Mouse (Mus musculus): Measurements from ENCODE around the gene Coq10a. TPM values are rescaled to one million over a fixed set of nuclear protein-coding genes. Genes with fewer than 3 reads are reported as not detected.

The Coq10a gene
- total and polyA plus RNA-seq, 3 experiments = 332 to 391 (median 356) TPM

- Histone ChIP-seq H3K9ac (ENCODE audit: low read depth, low read length) (no peak overlapping the region), H3K4me1 (ENCODE audit: control insufficient read depth, insufficient read depth, low read length) (peaks cover 8% of the 10 kb centered on the region), H3K4me3 (no peak overlapping the region), H3K27me3 (ENCODE audit: control insufficient read depth, insufficient read depth, low read length) (no peaks in the 10 kb centered on the region), H3K27ac (no peak overlapping the region), H3K79me2 (replicated peaks; ENCODE audit: control insufficient read depth, insufficient read depth, low read length) (no peaks in the 10 kb centered on the region), H3K36me3 (ENCODE audit: control insufficient read depth, insufficient read depth, low read length) (peaks cover 8% of the 10 kb centered on the region)
- 63% methylated on average over 4 of the region's 4 CpGs for WGBS
- TF ChIP-seq EP300 (IDR thresholded peaks at IDR 0.05; ENCODE audit: insufficient read depth, low read depth, low read length) = no peak
- TF ChIP-seq CTCF (IDR thresholded peaks at IDR 0.05) = no peak
- DNase-seq = no peak
- intact Hi-C loops (cut with DNase I) = no loop called here
These were observed 1.8 kb upstream of the Coq10a start for GRCm38 (mm10) chr10:128370601-128371000.

GRCm38 (mm10) chr10:128370021-128370420 is 1.2 kb upstream of the Coq10a start:
- peak overlapping the region; percentile 98 for H3K27ac ChIP-seq
- no peaks in the 10 kb centered on the region for H3K79me2 ChIP-seq (replicated peaks; ENCODE audit: control insufficient read depth, insufficient read depth, low read length)
- H3K4me3 ChIP-seq = no peak overlapping the region
- intact Hi-C loops (cut with DNase I) = no loop called here
- H3K27me3 ChIP-seq (ENCODE audit: control insufficient read depth, insufficient read depth, low read length) = no peaks in the 10 kb centered on the region
- peaks cover 8% of the 10 kb centered on the region for H3K36me3 ChIP-seq (ENCODE audit: control insufficient read depth, insufficient read depth, low read length)
- peaks cover 8% of the 10 kb centered on the region for H3K4me1 ChIP-seq (ENCODE audit: control insufficient read depth, insufficient read depth, low read length)
- TF ChIP-seq EP300 (IDR thresholded peaks at IDR 0.05; ENCODE audit: insufficient read depth, low read depth, low read length) (no peak), CTCF (IDR thresholded peaks at IDR 0.05) (no peak), POLR2A (IDR thresholded peaks at IDR 0.05; ENCODE audit: insufficient read depth, low read depth, low read length) (no peak)
- 38% methylated on average over 6 of the region's 6 CpGs for WGBS
- H3K9ac ChIP-seq (ENCODE audit: low read depth, low read length) = no peak overlapping the region
- no peak for DNase-seq

- intact Hi-C loops (cut with DNase I) = no loop called here
- WGBS = 69% methylated on average over 6 of the region's 6 CpGs
These were observed 802 bp upstream of the Coq10a start for GRCm38 (mm10) chr10:128369599-128369998.

GRCm38 (mm10) chr10:128369218-128369543 is 384 bp upstream of the Coq10a start:
- peak overlapping the region; percentile 74 for H3K4me3 ChIP-seq
- peaks cover 9% of the 10 kb centered on the region for H3K4me1 ChIP-seq (ENCODE audit: control insufficient read depth, insufficient read depth, low read length)
- TF ChIP-seq POLR2A (IDR thresholded peaks at IDR 0.05; ENCODE audit: insufficient read depth, low read depth, low read length) (no peak; the same call in 1 of the 2 replicates), EP300 (IDR thresholded peaks at IDR 0.05; ENCODE audit: insufficient read depth, low read depth, low read length) (no peak), CTCF (IDR thresholded peaks at IDR 0.05) (no peak)
- H3K27ac ChIP-seq = peak overlapping the region; percentile 98
- WGBS = 4% methylated on average over 9 of the region's 9 CpGs
- H3K79me2 ChIP-seq (replicated peaks; ENCODE audit: control insufficient read depth, insufficient read depth, low read length) = no peaks in the 10 kb centered on the region
- intact Hi-C loops (cut with DNase I) = no loop called here
- H3K27me3 ChIP-seq (ENCODE audit: control insufficient read depth, insufficient read depth, low read length) = no peaks in the 10 kb centered on the region
- DNase-seq = no peak
- H3K9ac ChIP-seq (ENCODE audit: low read depth, low read length) = peak overlapping the region; percentile 80
- H3K36me3 ChIP-seq (ENCODE audit: control insufficient read depth, insufficient read depth, low read length) = peaks cover 10% of the 10 kb centered on the region

More at GRCm38 (mm10) chr10:128369599-128369998, 802 bp upstream of the Coq10a start:
- Histone ChIP-seq H3K36me3 (ENCODE audit: control insufficient read depth, insufficient read depth, low read length) (peaks cover 8% of the 10 kb centered on the region), H3K27me3 (ENCODE audit: control insufficient read depth, insufficient read depth, low read length) (no peaks in the 10 kb centered on the region), H3K4me1 (ENCODE audit: control insufficient read depth, insufficient read depth, low read length) (peaks cover 9% of the 10 kb centered on the region), H3K79me2 (replicated peaks; ENCODE audit: control insufficient read depth, insufficient read depth, low read length) (no peaks in the 10 kb centered on the region), H3K9ac (ENCODE audit: low read depth, low read length) (peak overlapping the region; percentile 80), H3K4me3 (peak overlapping the region; percentile 74), H3K27ac (peak overlapping the region; percentile 98)
- no peak for DNase-seq
- TF ChIP-seq EP300 (IDR thresholded peaks at IDR 0.05; ENCODE audit: insufficient read depth, low read depth, low read length) = no peak
- no peak for TF ChIP-seq POLR2A (IDR thresholded peaks at IDR 0.05; ENCODE audit: insufficient read depth, low read depth, low read length)
- TF ChIP-seq CTCF (IDR thresholded peaks at IDR 0.05) = no peak

GRCm38 (mm10) chr10:128367899-128368401 is 847 bp downstream of the Coq10a start:
- H3K4me1 ChIP-seq (ENCODE audit: control insufficient read depth, insufficient read depth, low read length) = peaks cover 8% of the 10 kb centered on the region
- 12% methylated on average over 19 of the region's 19 CpGs for WGBS
- H3K4me3 ChIP-seq = peak overlapping the region; percentile 74
- H3K27ac ChIP-seq = peak overlapping the region; percentile 98
- peak overlapping the region; percentile 80 for H3K9ac ChIP-seq (ENCODE audit: low read depth, low read length)
- TF ChIP-seq EP300 (IDR thresholded peaks at IDR 0.05; ENCODE audit: insufficient read depth, low read depth, low read length) (peak; percentile 61; the same call in 1 of the 2 replicates), POLR2A (IDR thresholded peaks at IDR 0.05; ENCODE audit: insufficient read depth, low read depth, low read length) (no peak)
- no peaks in the 10 kb centered on the region for H3K79me2 ChIP-seq (replicated peaks; ENCODE audit: control insufficient read depth, insufficient read depth, low read length)
- intact Hi-C loops (cut with DNase I) = no loop called here
- H3K36me3 ChIP-seq (ENCODE audit: control insufficient read depth, insufficient read depth, low read length) = peaks cover 17% of the 10 kb centered on the region
- DNase-seq = no peak
- H3K27me3 ChIP-seq (ENCODE audit: control insufficient read depth, insufficient read depth, low read length) = no peaks in the 10 kb centered on the region

GRCm38 (mm10) chr10:128362568-128362967 is 6.2 kb downstream of the Coq10a start:
- Histone ChIP-seq H3K4me3 (no peak overlapping the region), H3K4me1 (ENCODE audit: control insufficient read depth, insufficient read depth, low read length) (0 out of 2 replicates have a peak, but pooled peaks cover 1% of the 10 kb centered on the region), H3K36me3 (ENCODE audit: control insufficient read depth, insufficient read depth, low read length) (peaks cover 26% of the 10 kb centered on the region), H3K27me3 (ENCODE audit: control insufficient read depth, insufficient read depth, low read length) (no peaks in the 10 kb centered on the region), H3K9ac (ENCODE audit: low read depth, low read length) (no peak overlapping the region), H3K27ac (peak overlapping the region; percentile 68), H3K79me2 (replicated peaks; ENCODE audit: control insufficient read depth, insufficient read depth, low read length) (no peaks in the 10 kb centered on the region)
- WGBS = 40% methylated on average over 3 of the region's 3 CpGs
- TF ChIP-seq CTCF (IDR thresholded peaks at IDR 0.05) = peak; percentile 73
- TF ChIP-seq POLR2A (IDR thresholded peaks at IDR 0.05; ENCODE audit: insufficient read depth, low read depth, low read length) = 0 out of 2 replicates have a peak, but pooled peaks have one; percentile 19
- TF ChIP-seq EP300 (IDR thresholded peaks at IDR 0.05; ENCODE audit: insufficient read depth, low read depth, low read length) = no peak
- intact Hi-C loops (cut with DNase I) = loop anchor here (5.0 kb wide), 1 partner anchor 95 kb away; the partner anchor contains the start of gene Smarcc2
- peak in 1 of 2 experiments; percentile 39 for DNase-seq

All from heart, adult 2 months (tissue).